Mouse (Mus musculus): ENCODE data around the gene Plin1.
A peak's percentile ranks its signal among the peaks of the same experiment; 100 is the strongest.

The Plin1 gene

GRCm38 (mm10) chr7:79736511-79736910, 3.8 kb upstream of the Plin1 start:
- DNase-seq (ENCODE audit: inconsistent ontology term), result no peak

GRCm38 (mm10) chr7:79734563-79734962, 1.9 kb upstream of the Plin1 start:
- no peak for DNase-seq (ENCODE audit: inconsistent ontology term)

GRCm38 (mm10) chr7:79731438-79731837, 1.3 kb downstream of the Plin1 start:
- DNase-seq (ENCODE audit: inconsistent ontology term), result peak; percentile 23

GRCm38 (mm10) chr7:79729743-79730370, 2.8 kb downstream of the Plin1 start:
- peak; percentile 31 for DNase-seq (ENCODE audit: inconsistent ontology term)

GRCm38 (mm10) chr7:79729169-79729568, 3.5 kb downstream of the Plin1 start:
- peak; percentile 70 for DNase-seq (ENCODE audit: inconsistent ontology term)

DNA sequence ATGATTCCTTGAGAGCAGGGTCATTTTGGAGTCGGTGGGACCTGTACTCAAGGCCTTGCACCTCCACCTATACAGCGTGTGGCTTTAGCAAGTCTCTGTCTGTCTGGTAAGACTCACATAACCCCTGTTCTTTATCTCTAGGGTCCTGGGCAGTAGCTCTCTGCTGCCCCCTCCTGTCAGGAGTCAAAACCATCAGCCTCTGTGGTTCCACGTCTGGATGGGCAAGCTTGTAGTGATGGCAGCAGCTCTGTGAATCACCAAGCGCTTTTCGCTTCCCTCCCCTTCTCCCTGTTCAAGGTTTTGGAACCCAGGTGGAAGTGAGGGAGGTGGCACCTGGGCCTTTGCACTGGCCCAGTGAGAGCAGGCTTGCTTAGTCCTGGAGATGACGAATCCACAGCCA, 4.5 kb downstream of the Plin1 start:
- DNase-seq (ENCODE audit: inconsistent ontology term), result peak; percentile 59

DNA sequence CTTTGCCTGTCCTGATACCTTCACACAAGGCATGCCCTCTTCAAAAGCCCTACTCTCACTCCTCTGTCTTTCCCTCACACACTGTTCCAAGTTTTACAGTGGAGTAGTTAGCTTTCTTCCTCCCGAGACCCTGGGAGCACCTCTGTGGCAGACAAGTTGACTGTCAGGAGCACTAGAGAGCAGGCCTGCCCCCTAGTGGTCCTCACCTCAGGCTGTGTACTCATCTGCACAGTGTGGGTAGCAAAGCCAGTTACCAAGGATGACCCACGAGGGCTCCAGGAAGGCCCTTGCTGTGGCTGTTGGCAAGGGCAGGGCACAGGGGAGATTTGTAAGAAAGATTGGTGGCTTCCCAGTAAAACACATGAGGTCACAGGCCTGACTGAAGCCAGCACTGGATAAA, 5.6 kb downstream of the Plin1 start:
- DNase-seq (ENCODE audit: inconsistent ontology term), result peak; percentile 36

- DNase-seq (ENCODE audit: inconsistent ontology term), result peak; percentile 52
Observed at GRCm38 (mm10) chr7:79721386-79721977, 11.2 kb downstream of the Plin1 start.

DNA sequence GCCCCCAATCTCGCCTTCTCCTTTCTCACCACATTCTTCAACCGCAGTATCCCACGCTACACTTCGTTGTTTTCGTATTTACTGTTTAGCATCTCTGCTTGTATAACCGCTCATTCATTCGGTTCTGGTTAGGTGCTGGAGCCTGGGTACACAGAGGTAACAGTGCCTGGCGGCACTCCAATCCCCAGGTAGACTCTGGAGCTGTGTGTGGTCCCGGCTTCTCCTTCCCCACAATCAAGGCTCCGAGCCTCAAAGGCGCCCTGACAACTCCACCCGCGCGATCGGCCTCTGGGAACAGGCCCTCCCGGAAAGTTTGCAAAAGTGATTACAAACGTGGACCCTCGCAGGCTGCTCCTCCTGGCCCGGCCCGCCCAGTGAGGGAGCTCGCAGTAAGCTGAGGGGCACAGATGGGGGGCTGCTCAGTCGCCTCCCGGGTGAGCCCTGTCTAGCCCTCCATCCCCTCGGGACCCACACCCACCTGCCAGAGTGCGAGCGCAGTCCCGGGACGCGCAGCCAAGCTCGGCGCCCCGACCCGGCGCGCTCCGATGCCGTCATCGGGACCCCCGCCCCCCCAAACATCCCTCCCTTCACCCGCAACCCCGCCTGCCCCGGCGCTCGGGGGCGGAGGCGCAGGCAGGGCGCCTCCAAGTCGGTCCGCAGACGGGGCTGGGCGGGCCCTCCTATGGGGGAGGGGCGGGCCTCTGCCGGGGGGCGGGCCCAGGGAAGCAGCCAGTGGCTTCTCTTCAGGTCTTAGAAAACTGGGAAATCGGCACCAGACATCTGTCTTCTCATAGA, 17.3 kb downstream of the Plin1 start, which contains the start of gene Kif7:
TSS of gene Kif7 (minus strand) at position 534 of the 795 bp plus-strand sequence.
- DNase-seq (ENCODE audit: inconsistent ontology term), result peak; percentile 95

- DNase-seq (ENCODE audit: inconsistent ontology term), result no peak
Observed at GRCm38 (mm10) chr7:79710831-79711230, 21.9 kb downstream of the Plin1 start.

- DNase-seq (ENCODE audit: inconsistent ontology term), result peak; percentile 59
Observed at GRCm38 (mm10) chr7:79710130-79710607, 22.5 kb downstream of the Plin1 start.

DNA sequence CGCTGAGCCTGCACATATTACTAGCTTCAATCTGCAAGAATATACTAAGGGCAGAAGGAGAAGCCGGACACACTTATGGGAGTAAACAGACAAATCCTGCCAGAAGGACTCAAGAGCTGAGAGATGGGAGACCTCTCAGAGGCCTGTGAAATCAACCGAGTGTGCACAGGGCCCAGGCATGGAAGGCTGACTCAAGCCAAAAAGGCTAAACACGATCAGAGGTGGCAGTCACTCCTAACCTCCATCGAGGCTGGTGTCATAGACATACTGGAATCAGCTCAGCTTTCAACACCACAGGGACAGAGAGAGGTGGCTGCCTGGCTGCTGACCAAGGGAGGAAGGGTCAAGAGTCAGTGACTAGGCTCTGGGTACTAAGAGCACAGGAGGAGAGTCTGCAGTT, 27.5 kb downstream of the Plin1 start:
- no peak for DNase-seq (ENCODE audit: inconsistent ontology term)

DNA sequence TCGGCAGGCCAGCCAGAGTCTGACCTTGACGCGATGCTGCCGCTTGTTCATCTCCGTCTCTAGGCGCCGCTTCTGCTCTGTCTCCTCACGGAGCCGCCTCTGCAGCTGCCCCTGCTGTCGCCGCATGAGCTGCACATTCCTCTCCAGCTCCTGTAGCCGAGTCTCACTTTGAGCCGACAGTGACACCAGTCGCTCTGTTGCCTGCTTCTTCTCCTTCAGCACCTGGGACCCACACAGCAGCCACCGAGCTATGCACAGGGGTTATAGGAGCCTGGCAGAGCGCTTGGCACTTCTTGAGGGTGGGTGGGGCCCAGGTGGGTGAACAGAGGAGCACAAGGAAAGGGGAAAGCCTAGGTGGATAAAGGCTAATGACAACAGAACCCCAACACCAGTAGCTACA, 29.9 kb downstream of the Plin1 start:
- DNase-seq (ENCODE audit: inconsistent ontology term), result no peak

- no peak for DNase-seq (ENCODE audit: inconsistent ontology term)
Observed at GRCm38 (mm10) chr7:79696495-79696894, 36.2 kb downstream of the Plin1 start.

DNA sequence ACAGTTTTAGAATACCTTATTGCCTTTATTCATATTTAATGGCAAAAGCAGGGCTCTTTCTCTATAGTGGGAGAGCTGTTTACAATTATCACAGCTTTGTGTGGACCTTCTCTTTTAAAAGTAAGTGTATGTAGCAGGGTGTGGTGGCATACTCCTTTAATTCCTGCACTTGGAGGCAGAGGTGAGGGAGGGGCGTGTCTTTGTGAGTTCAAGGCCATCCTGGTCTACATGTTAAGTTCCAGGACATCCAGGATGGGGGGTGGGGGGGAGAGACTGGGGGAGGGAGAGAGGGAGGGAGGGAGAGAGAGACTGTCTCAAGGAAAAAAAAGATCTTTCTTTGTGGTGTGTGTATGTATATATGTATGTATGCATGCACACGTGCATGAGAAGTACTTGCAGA, 52.5 kb downstream of the Plin1 start:
- DNase-seq (ENCODE audit: inconsistent ontology term), result no peak

GRCm38 (mm10) chr7:79679186-79679585, 53.5 kb downstream of the Plin1 start:
- DNase-seq (ENCODE audit: inconsistent ontology term), result no peak

GRCm38 (mm10) chr7:79670900-79671604, 61.7 kb downstream of the Plin1 start:
- DNase-seq (ENCODE audit: inconsistent ontology term), result no peak

All from Muller cell, postnatal 12 days (primary cell).